23 mouse cellular contexts compared by ENCODE assay signal in genomic region chr3:36864466-36864865, GRCm38 (mm10). TPM values are rescaled to one million over a fixed set of nuclear protein-coding genes. Genes with fewer than 3 reads are reported as not detected.
DNase-seq lines count a peak whose midpoint lies in the region; ATAC-seq and TF ChIP-seq lines count a peak whose summit lies in the region.
"Had no signal": no experiment of that assay in that cellular context is flagged by ENCODE, and none has a peak within 500 bp of the region (broad histone marks: within the 10 kb centered on the region; RNA-seq: fewer than 3 reads in every experiment).

No protein-coding gene starts in this region.

- no peak overlapping the region for H3K27ac ChIP-seq in kidney, embryonic 14.5 days (ENCODE audit: low read depth, low read length)
- H3K27ac ChIP-seq: embryonic facial prominence, embryonic 10.5 days; embryonic facial prominence, embryonic 12.5 days; forebrain, embryonic 13.5 days had no signal

- no peaks in the 10 kb centered on the region for H3K9me3 ChIP-seq in kidney, embryonic 14.5 days (ENCODE audit: control insufficient read depth, low read length)
- H3K9me3 ChIP-seq: embryonic facial prominence, embryonic 10.5 days; embryonic facial prominence, embryonic 12.5 days; forebrain, embryonic 13.5 days; G1E had no signal

- peaks cover 9% of the 10 kb centered on the region for H3K79me2 ChIP-seq in myocyte (ENCODE audit: control insufficient read depth, insufficient read depth)

- H3K27me3 ChIP-seq in kidney, embryonic 14.5 days (ENCODE audit: control insufficient read depth, insufficient read depth, low read length) = no peaks in the 10 kb centered on the region
- no peaks in the 10 kb centered on the region for H3K27me3 ChIP-seq in myocyte (ENCODE audit: control insufficient read depth, insufficient read depth, insufficient read length)
- H3K27me3 ChIP-seq: CH12.LX; embryonic facial prominence, embryonic 12.5 days; forebrain, embryonic 13.5 days; Patski had no signal

- peak; percentile 3 for DNase-seq in heart, adult 11 months
- DNase-seq in heart, adult 8-10 months (ENCODE audit: low spot score) = no peak
- DNase-seq in kidney, adult 8-10 months = peak; percentile 27 to 33
- no peak for DNase-seq in kidney, postnatal 10 days
- DNase-seq in kidney, postnatal 36 days = peak; percentile 35 to 48
- DNase-seq: adrenal gland, adult 8-10 months; adrenal gland, postnatal 14 days; adrenal gland, postnatal 36 days; B cell, adult 2 months; cerebellum, adult 11-12 months; cerebellum, adult 2 months; cerebellum, adult 9-10 months; cerebellum, postnatal 10 days; cerebellum, postnatal 25 days had no signal

- ATAC-seq in kidney, embryonic 14.5 days (ENCODE audit: low FRiP score, low TSS enrichment) = no peak
- ATAC-seq: activated CD4-positive, CD25-positive, alpha-beta regulatory T cell, adult 4 months; forebrain, embryonic 13.5 days; Patski had no signal

- no peak overlapping the region for H3K4me2 ChIP-seq in kidney, embryonic 14.5 days (replicated peaks; ENCODE audit: low read depth, low read length)
- H3K4me2 ChIP-seq in myocyte (ENCODE audit: low read depth) = peak overlapping the region; percentile 87

- no peak for TF ChIP-seq POLR2A in myocyte (IDR thresholded peaks at IDR 0.05; ENCODE audit: insufficient read length, low read depth)

- H3K36me3 ChIP-seq in kidney, embryonic 14.5 days (ENCODE audit: control insufficient read depth, insufficient read depth, low read length) = peaks cover 5% of the 10 kb centered on the region; the same call in 1 of the 2 replicates
- H3K36me3 ChIP-seq in myocyte (ENCODE audit: control insufficient read depth, insufficient read depth) = no peaks in the 10 kb centered on the region

- H3ac ChIP-seq in myocyte (ENCODE audit: control insufficient read depth, insufficient read length) = no peak overlapping the region

- H3K4me3 ChIP-seq in kidney, embryonic 14.5 days (ENCODE audit: low read length) = no peak overlapping the region
- peak overlapping the region; percentile 67 for H3K4me3 ChIP-seq in myocyte

- no peak overlapping the region for H3K9ac ChIP-seq in kidney, embryonic 14.5 days (ENCODE audit: low read depth, low read length)

- 97% methylated on average over 4 of the region's 4 CpGs for WGBS in kidney, embryonic 14.5 days

- H3K4me1 ChIP-seq in kidney, embryonic 14.5 days (ENCODE audit: control insufficient read depth, insufficient read depth, low read length) = peaks cover 5% of the 10 kb centered on the region; the same call in 1 of the 2 replicates

TF ChIP-seq in myocyte, 11 proteins besides CTCF, POLR2A, EP300 and RAD21:
- TF ChIP-seq SRF (IDR thresholded peaks at IDR 0.05; ENCODE audit: control insufficient read depth, insufficient read length, low read depth) (no peak), MYOD1 (IDR thresholded peaks at IDR 0.05; ENCODE audit: control insufficient read depth in 1 of 3, insufficient read length in 2 of 3, low read depth in 2 of 3) (no peak), POLR2AphosphoS2 (IDR thresholded peaks at IDR 0.05; ENCODE audit: insufficient read length, low read depth) (no peak), MAX (IDR thresholded peaks at IDR 0.05; ENCODE audit: low read depth) (no peak), E2F4 (IDR thresholded peaks at IDR 0.05; ENCODE audit: insufficient read depth) (no peak), REST (IDR thresholded peaks at IDR 0.05; ENCODE audit: insufficient read depth, insufficient read length) (no peak), MYOG (IDR thresholded peaks at IDR 0.05; ENCODE audit: control insufficient read depth in 1 of 3, insufficient read depth in 1 of 3, insufficient read length in 2 of 3, low read depth in 2 of 3) (no peak), CEBPB (IDR thresholded peaks at IDR 0.05; ENCODE audit: insufficient read depth, poor library complexity, severe bottlenecking) (no peak)

RNA-seq across cellular contexts. Expression of gene 4932438A13Rik, which starts 1.6 kb away (rescaled TPM):
- 10 to 100 TPM; 44.8 to 53.5 (median 46.3) TPM for total RNA-seq in heart, adult 8-10 months (2022)
- 34.8 and 55.3 TPM in 2 replicates for polyA plus RNA-seq in kidney, embryonic 14.5 days (2014; fragmentation: Nextera tagmentation; extraction: Ambion mirVana)
- 4.3 TPM for polyA plus RNA-seq in myocyte (2012; fragmentation: generic; extraction: Trizol)

Comparison
In these comparisons a context has a peak if more than half of its experiments do, and no peak if none do; other contexts are left out.
1. DNase-seq: peak in heart, adult 11 months (single experiment), kidney, adult 8-10 months (2 of 2) and kidney, postnatal 36 days (2 of 2); none in heart, adult 8-10 months (single experiment) and kidney, postnatal 10 days (single experiment).